Mouse (Mus musculus) E14TG2a.4 (cell line): ENCODE measurements around the gene Kif28.

Experiments used
- CTCF ChIP-seq: conservative IDR thresholded peaks from 2 replicates; pipeline ENCODE4 v1.5.1; 2014; ENCODE audit warnings: low read length
- NANOG ChIP-seq: IDR thresholded peaks from 2 replicates; pipeline ENCODE4 v1.6.1; 2014; ENCODE audit warnings: borderline replicate concordance, low read length, mixed read lengths

DNA sequence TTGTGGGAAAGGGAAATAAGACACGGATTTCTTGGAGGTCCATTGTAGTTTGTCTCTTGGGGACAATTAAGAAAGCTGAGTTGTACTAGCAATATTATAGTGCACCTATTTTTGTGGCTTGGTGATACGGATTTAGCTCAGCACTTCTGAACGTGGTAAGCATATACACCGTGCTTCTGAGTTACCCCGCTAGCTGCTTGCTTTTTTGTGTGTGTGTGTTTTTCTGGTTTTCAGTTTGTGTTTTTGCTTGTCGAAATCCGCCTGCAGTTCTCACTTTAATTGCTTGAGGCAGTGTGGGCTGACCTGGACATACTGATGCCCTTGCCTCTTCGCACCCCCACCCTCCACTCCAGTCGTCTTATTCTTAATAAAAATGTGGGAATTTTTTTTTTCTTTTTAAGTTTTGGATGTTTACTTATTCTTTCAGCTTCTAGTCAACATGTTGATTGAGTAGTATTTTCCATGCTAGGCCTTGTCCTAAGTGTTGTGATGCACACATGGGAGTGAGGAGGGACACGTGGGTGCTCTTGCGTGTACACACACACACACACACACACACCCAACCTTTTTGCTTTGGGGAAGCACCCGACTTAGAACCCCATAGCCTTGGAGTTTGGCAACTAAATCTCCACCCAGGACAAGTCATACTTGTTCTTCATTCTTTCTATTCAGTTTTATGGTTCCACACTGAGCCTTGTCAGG, 76.1 kb downstream of the Kif28 start:
- TF ChIP-seq CTCF (no peak), NANOG (no peak)
